Mouse (Mus musculus) erythroblast, adult 5-6 weeks (primary cell): Measurements from ENCODE around the gene Rsu1. TPM values are rescaled to one million over a fixed set of nuclear protein-coding genes. Genes with fewer than 3 reads are reported as not detected.

Source experiments
- ATAC-seq: replicated peaks from 2 replicates; pipeline ENCODE4 v1.8.0; 2016; ENCODE audit warnings: moderate number of reproducible peaks, mild to moderate bottlenecking, moderate TSS enrichment, inconsistent platforms; ENCODE audit not compliant: poor library complexity, low FRiP score, severe bottlenecking
- total RNA-seq, 2 experiments: library from RNA; stranded (forward) in 1 of 2; stranded (reverse) in 1 of 2; fragments of 150-400 nt in 1 of 2; fragments of 200-764, 138-1000 nt in 1 of 2; gene quantifications; 2 replicates each; pipeline versions ENCODE4 v1.2.3 to v1.2.4; 2015 to 2017; ENCODE audit warnings: low replicate concordance in 2 of 2

Gene Rsu1
- total RNA-seq, 2 experiments from 2014 or later = 38.4 to 49.3 TPM

DNA sequence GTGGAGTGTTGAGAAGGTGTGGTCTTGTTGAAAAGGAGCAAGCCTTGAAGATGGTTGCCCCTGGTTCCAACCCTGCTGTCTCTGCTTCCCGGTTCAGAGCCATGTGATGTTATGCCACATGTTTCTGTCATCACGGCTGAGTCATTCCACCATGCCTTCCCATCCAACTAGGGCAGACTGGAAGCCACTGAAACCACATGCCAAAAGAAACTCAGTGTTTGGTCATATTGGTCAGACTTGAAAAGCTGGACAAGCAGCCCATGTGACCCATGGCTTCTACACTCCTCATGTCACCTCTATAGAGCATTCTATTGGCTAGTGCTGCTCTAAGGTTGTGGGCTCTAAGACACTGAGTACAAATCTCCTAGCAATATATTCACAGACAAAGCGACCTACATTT lies 41.5 kb downstream of the Rsu1 start:
- ATAC-seq = no peak

DNA sequence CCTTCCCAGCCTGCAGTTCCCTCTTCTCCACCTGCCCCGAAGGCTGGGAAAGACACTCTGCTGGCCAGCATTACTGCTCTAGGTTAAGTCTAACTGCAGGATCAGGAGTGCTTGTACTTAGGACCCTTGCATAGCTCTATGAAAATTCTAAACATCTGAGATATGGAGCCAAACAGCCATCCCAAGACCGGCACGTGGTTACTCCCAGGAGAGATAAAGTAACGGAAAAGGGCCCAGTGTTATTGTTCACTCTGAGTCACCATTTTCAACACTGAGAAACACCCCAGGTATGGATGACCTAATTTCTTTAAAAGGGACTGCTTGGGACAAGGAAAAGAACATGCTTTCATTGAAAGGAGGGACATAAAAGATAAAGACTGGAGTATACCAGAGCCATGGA lies 45.2 kb downstream of the Rsu1 start:
- no peak for ATAC-seq

DNA sequence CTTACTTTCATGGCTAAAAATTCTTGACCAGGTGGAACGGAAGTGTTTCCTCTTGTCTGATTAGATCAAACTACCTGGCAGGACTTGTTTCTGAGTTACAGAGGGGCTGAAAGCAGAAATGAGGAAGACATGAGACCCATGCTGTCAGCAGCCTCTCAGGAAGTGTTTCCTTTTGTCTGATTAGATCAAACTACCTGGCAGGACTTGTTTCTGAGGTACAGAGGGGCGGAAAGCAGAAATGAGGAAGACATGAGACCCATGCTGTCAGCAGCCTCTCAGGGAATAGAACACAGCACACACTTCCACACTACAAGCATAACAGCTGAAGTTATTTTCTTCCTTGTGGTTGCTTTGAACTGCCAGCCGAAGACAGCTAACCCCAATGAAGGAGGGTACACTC lies 46.7 kb downstream of the Rsu1 start:
- ATAC-seq = no peak

DNA sequence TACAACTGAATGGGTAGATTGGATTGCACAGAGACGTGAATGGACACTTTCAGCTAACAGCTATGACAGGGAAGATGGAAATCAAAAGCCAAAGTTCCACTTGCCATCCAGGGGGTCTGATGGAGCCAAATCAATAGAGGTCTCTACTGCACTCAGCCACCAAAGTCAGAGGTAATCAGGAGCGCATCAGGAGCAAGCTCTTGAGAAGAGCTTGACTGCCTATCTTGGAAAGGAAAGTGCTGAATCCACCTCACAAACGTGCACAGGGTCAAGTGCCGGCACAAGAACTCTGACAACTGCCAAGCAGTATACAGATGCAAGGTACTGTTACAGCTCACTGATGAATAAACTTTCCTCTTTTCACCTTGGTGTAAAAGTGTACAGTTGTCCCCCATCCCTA lies 47.8 kb downstream of the Rsu1 start:
- ATAC-seq = no peak

DNA sequence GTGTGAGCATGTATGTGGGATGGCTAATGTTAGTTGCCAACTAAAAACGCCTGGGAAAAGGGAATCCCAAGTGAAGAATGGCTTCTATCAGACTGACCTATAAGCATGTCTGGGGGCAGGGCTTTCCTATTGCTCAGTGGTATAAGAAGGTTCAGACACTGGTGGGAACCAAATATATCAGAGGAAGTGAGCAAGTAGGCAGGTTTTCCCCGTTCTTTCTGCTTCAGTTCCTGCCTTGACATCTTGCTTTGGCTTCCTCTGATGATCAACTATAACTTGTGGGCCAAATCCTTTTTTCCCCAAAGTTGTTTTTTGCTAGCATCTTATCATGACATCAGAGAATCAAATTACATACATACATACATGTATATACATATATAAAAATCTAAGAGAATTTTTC lies 51.1 kb downstream of the Rsu1 start:
- no peak for ATAC-seq

DNA sequence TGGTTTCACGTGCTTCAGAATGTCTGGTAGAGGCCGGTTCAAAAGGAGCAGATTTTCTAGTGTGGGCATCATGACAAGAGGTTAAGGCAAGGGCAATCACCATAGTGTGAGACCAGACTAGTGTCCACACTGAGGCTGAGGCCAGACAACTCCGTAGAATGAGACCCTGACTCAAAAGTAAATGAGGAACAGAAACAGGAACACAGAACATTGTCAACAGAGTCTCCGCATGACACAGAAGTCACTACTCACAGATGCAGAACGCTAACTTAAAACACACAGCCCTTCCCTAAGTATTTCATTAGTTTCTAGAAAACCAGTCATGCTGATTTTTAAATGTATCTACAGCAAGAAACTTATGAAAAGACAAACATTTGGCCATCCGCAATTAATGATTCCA lies 53.1 kb downstream of the Rsu1 start:
- no peak for ATAC-seq

DNA sequence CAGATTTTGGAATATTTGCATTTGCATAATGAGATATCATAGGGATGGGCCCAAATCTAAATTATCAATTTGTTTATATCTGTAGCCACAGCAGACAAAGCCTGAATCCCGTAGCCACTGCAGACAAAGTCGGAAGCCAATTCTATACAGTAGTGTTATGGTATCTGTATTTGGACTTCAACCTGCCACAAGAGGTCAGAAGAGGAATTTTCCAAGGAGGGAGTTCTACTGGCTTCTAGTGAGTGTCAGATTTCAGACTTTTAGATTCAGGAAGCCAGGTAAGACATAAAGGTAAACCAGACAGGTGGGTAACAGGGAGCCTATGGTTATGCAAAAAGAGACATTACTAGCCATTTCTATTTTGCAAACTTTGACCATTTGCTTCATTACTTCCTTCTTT lies 64.4 kb downstream of the Rsu1 start:
- ATAC-seq = no peak

DNA sequence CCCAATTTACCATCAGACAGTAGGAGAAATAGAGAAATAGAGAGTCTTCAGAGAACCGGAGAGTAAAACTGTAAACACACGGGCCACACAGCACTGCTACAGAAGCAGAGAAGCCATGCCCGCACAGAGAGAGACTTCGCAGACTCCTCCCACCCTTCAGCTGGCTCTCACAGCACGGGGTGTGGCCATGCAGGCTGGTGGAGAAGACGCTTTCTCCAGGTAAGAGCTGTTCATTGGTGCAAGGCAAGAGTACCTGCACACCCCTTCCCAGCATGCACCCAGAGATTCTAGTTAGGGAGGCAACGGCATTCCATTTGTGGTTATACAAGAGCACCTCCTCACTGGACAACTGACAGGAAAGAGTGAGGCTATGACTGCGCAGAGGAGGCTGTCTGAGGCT lies 64.8 kb downstream of the Rsu1 start:
- ATAC-seq = no peak

DNA sequence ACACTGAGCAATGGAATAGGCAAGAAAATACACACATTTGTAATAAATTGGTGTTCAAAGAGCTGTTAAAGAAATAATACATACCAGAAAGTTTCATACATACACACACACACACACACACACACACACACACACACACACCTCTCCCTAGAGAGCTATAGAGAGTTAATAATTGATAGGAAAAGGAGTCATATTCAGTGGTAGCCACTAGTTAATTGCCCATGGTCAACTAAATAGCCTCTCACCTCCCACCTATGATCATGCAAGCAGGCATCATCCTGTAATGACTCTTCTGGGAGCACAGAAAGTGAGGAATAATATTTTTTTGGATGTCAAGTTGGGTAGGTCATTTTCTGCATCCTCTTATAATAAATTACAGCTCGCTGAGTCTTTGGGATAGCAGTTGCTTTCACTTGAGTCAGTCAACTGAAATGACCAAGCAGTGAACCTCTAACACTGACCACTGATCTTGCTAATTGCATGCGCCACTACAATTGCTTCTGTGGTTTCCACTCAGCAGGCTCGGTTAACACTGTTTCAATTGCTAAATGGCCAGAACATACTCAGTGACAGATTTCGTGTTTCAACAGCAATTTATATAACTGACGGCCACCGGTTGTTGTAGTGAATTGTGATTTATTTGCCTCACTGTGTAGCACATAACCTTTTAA lies 68.3 kb downstream of the Rsu1 start:
- ATAC-seq = no peak

DNA sequence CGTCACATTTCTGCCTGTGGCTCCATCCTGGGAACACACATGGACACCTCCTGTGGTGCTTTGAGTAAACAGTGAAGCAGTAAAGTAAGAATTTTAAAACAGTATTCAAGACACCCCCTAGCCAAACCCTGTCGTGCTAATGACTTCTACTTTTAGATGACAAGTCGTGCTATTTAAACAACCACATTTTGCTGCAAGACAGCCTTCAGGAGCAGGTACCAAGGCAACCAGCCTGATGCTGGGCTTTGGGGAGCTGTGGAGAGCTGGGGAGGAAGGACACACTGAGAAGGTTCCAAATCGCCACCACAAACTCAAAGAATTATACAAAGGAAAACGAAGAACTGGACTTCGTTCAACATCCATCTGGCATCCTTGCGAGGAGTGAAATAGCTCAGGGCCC lies 71.5 kb downstream of the Rsu1 start:
- ATAC-seq = no peak

DNA sequence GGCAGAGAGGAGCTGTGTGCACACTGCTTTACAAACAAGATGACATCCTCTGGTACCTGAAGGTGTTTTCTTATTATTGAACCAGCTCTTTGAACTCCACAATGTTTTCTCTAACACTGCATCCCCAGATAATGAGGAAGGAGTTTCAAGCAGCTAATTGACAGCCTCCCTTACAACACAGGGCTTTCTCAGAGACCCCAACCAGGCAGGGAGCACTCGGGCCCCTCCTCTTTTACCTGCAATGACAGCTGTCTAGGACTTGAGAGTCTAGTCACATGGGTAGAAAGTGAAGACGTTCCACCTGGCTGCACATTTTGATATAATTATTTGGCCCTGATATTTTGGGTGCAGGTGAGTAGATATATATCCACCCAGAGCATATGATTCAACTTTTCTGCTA lies 72.2 kb downstream of the Rsu1 start:
- ATAC-seq = no peak

DNA sequence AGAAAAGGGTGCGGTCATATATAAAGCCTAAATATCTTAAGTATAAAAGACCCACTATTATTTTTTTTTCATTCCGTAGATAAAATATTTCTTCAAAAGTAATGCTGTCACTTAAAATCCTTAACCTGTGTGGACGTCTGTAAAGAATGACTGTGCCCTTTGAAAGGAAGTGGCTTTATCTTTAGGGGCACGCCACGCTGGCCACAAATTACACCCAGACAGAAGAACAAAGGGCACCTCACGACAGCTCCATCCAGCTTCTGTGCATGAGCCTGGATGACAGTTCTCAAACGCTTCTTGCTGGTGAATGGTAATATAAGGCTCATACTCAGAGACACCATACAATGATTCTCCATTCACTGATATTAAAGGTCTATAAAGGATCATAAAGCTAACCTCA lies 75.7 kb downstream of the Rsu1 start:
- no peak for ATAC-seq

DNA sequence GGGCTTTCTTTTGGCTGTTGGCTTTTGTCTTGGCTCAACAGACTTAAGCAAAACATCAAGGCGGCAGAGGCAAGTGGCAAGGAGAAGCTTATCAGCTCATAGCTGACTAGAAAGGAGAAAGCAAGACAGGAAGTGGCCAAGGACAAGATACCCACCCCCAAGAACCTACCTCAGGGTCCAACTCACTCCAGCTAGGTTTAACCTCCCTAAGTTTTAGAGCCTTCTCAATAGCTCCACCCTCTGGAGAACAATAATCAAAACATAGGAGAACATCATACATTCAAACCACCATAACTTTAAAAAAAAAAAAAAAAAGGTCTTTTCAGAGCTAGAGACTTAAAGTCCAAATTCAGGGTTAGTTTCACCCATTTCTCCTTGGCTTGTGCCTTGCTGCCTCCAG lies 79.1 kb downstream of the Rsu1 start:
- no peak for ATAC-seq

DNA sequence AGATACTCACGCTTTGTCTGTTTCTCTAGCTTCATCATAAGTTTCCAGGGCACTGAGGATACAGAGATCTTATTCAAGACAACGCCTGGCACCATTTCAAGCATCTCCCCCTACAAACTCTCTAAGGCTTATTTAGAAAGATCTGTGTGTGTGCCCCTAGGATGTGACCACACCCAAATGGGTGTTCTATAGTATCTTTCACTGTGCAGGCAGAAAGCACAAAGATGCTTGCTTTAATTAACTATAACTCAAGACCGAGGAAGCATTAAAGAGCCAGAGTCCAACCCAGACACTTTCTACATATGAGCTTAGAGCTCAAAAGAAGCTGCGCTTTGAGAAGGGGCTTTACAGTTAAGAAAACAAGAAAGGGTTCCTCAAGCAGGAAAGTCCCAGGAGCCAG lies 80.4 kb downstream of the Rsu1 start:
- no peak for ATAC-seq

DNA sequence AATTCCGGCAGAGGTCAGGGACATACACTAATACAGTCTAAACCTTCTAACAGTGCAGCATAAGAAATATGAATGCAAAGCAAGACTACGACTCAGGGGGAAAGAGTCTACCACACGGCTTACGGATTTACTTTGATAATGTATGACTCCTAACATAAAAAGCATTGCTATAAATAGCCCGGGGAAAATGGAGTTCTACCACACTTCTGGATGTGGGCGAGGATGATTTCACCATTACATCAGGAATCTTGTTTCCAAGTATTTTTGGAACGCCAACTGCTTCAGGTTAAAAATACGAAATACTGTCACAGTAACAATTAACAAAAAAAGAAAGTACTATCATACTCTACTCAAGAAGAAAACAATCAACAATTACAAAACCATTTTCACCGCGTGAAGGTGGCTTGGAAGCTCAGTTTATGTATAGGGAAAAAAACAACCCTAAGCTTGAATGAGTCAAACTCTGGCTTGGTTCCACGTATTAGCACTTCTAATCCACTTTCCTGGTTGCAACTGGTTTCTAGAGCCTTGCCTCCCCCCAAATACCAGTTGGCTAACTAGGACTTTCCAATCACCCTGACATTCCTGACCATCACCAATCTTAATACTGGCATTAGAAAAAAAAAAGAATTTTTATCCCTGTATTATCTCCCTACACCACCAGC lies 82.3 kb downstream of the Rsu1 start:
- no peak for ATAC-seq

DNA sequence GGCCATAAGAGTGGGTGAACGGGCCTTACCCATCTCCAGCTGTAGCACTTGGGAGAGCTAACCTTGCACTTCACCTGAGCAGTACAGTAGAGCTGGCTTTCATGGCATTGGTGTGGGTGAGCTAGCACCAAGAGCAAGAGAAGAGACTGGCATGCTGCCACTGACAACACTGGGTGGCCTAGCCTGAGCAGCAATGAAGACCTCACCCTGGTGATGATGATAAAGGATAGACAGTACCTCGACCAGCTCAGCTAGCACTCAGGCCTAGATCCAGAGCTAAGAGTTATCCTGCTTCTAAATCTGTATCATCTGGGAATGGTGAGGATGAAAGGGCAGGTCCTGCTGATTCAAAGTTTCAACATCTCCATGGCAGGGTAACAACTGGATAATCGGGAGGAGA lies 88.1 kb downstream of the Rsu1 start:
- no peak for ATAC-seq

DNA sequence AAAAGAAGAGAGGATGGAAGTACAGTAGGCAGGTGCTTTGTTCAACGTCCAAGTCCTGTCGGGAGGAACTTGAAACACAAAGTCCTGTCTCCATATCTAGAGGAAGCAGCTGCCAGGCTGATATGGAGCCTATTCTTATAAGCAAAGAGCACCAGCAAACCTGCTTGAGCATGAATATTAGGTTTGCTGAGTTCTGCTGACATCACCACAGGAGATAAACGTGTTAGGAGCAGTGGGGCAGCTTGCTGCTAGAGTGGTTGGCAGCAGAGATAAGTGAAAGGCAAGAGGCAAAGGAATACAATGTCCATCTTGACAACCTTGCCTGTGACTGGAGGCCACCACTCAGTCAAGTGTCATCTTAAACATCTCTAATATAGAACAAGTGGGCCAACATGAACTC lies 89.3 kb downstream of the Rsu1 start:
- ATAC-seq = peak; percentile 74

DNA sequence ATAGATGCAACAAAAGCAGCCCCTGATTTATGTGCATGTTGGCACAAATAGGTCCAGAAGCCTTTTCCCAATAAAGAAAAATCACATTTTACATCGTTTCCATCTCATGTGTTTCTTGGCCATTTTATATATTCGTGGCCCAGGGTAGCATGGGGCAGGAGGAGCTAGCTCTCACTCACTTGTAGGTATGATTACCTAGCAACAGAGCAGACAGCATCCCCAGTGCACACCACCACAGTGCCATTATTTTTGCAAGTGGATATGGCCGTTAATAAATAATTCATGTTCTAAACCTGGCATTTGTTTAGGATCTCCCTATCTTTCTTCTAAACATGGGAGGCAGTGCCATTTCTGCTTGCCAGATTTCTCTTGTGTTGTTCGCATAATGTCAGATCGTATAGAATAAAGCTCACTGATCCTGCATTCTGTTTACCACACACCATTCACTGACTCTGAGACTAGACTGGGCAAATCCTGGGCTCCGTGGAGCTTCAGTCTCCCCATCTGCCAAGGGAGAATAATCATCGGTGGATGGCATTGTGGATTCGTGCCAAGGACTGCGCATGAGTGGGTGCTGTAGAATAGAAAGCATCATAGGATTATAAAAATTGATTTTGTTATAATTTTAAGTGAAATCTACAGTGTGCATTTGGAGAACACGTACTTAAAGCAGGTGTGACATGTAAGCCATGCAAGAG lies 93.4 kb downstream of the Rsu1 start:
- no peak for ATAC-seq

DNA sequence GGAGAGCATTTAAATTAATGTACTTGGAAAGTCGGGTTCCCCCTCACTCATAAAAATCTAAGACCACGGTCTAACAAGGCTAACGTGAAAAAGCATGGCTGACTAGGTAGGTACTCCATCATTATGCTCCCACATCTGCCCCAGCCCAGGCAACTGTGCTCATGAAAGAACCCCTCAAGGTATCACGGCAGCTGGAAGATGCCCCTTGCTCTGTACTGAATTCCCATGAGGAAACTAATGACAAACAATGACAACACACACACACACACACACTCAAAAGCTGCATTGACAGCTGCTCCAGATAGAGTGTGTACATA lies 95.0 kb downstream of the Rsu1 start:
- ATAC-seq = no peak

DNA sequence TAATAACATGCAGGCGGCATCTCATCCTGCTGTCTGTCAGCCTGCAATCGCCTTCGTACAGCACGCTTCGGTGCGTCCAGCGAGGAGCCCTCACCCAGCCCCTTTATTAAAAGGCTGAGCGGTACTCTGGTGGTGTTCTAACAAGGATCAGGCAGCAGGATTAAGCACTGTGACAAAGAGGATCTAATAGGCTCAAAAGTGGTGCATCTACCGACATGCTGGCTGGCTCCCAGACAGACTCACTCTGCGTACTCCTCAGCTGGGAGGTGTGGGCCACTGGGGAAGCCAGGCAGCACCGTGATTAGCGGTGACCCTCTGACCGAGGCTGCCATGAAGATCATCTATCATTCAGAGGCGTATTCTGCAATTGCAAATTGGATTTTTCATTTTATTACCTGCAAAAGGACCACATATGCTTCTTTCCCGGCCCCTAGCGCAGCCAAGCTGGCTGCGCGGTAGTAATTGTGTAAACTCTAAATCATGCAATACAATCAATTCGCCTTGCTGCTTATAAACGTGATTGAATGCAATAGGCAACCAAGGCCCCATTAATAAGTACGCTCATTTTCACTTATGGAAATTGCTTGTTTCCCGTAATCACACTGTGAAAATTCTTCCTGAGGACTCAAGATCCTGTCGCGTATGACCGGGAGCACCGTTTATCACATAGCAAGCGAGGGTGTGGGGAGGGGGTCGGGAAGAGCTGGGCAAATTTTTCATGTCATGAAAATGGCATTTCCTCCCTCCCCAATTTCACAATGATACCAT lies 95.5 kb downstream of the Rsu1 start:
- no peak for ATAC-seq

DNA sequence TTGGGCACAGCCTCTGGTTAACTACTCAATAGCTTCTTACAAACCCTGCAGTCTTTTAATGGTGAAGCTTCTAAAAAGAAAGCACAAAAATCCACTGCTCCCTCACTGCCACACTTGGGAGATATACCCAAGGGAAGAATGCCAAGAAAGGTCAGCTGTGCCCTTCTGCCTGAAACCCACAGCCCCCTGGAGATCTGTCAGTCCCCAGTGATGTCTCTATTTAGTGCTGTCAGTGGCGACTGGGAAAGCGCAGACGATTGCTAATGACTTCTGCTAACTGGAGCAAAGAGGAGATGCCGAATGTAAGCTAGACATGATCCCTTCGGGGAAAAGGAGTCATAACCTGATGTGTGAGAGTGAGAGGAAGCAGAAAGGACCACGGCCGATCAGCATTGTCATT lies 96.8 kb downstream of the Rsu1 start:
- ATAC-seq = no peak
